Comparison of ENCODE assay signal across 8 mouse cellular contexts in genomic region chr9:52168686-52169270, GRCm38 (mm10). TPM values are rescaled to one million over a fixed set of nuclear protein-coding genes. Genes with fewer than 3 reads are reported as not detected.
A peak's percentile ranks its signal among the peaks of the same experiment; 100 is the strongest.
DNase-seq lines count a peak whose midpoint lies in the region; ATAC-seq and TF ChIP-seq lines count a peak whose summit lies in the region.

No protein-coding gene starts in this region.

- peaks cover 17% of the 10 kb centered on the region for H3K27me3 ChIP-seq in embryonic facial prominence, embryonic 12.5 days
- 0 out of 2 replicates have a peak, but pooled peaks cover 3% of the 10 kb centered on the region for H3K27me3 ChIP-seq in kidney, embryonic 14.5 days (ENCODE audit: control insufficient read depth, insufficient read depth, low read length)
- H3K27me3 ChIP-seq in liver, embryonic 11.5 days (replicated peaks; ENCODE audit: control insufficient read depth, insufficient read depth, low read length), result peaks cover 16% of the 10 kb centered on the region
- no peaks in the 10 kb centered on the region for H3K27me3 ChIP-seq in myocyte (ENCODE audit: control insufficient read depth, insufficient read depth, insufficient read length)

- no peaks in the 10 kb centered on the region for H3K4me1 ChIP-seq in embryonic facial prominence, embryonic 12.5 days
- H3K4me1 ChIP-seq in kidney, embryonic 14.5 days (ENCODE audit: control insufficient read depth, insufficient read depth, low read length), result peaks cover 12% of the 10 kb centered on the region; the same call in 1 of the 2 replicates
- peaks cover 12% of the 10 kb centered on the region for H3K4me1 ChIP-seq in liver, embryonic 11.5 days (replicated peaks; ENCODE audit: control insufficient read depth, insufficient read depth, low read length)

- peak overlapping the region; percentile 61 for H3K4me2 ChIP-seq in embryonic facial prominence, embryonic 12.5 days (replicated peaks)
- peak overlapping the region; percentile 59 for H3K4me2 ChIP-seq in kidney, embryonic 14.5 days (replicated peaks; ENCODE audit: low read depth, low read length)
- H3K4me2 ChIP-seq in liver, embryonic 11.5 days, result peak overlapping the region; percentile 93
- peak overlapping the region; percentile 62 for H3K4me2 ChIP-seq in myocyte (ENCODE audit: low read depth)

- ATAC-seq in embryonic facial prominence, embryonic 12.5 days (ENCODE audit: insufficient number of reproducible peaks, insufficient read depth, low FRiP score, low TSS enrichment), result peak; percentile 87
- ATAC-seq in kidney, embryonic 14.5 days (ENCODE audit: low FRiP score, low TSS enrichment), result peak; percentile 90
- peak; percentile 71 for ATAC-seq in liver, embryonic 11.5 days (replicated peaks; ENCODE audit: low FRiP score)

- no peaks in the 10 kb centered on the region for H3K36me3 ChIP-seq in embryonic facial prominence, embryonic 12.5 days
- H3K36me3 ChIP-seq in kidney, embryonic 14.5 days (ENCODE audit: control insufficient read depth, insufficient read depth, low read length), result no peaks in the 10 kb centered on the region
- H3K36me3 ChIP-seq in liver, embryonic 11.5 days (ENCODE audit: control insufficient read depth, insufficient read depth, low read length), result no peaks in the 10 kb centered on the region
- H3K36me3 ChIP-seq in myocyte (ENCODE audit: control insufficient read depth, insufficient read depth), result no peaks in the 10 kb centered on the region

- WGBS in embryonic facial prominence, embryonic 12.5 days, result under 1% methylated on average over 33 of the region's 34 CpGs
- WGBS in kidney, embryonic 14.5 days, result under 1% methylated on average over 21 of the region's 34 CpGs
- WGBS in liver, embryonic 11.5 days, result under 1% methylated on average over 28 of the region's 34 CpGs

- H3ac ChIP-seq in myocyte (ENCODE audit: control insufficient read depth, insufficient read length), result peak overlapping the region; percentile 91

- peak; percentile 61 for TF ChIP-seq POLR2A in myocyte (IDR thresholded peaks at IDR 0.05; ENCODE audit: insufficient read length, low read depth)

- peak overlapping the region; percentile 91 for H3K27ac ChIP-seq in embryonic facial prominence, embryonic 12.5 days
- H3K27ac ChIP-seq in kidney, embryonic 14.5 days (ENCODE audit: low read depth, low read length), result peak overlapping the region; percentile 85
- H3K27ac ChIP-seq in liver, embryonic 11.5 days (ENCODE audit: low read depth, low read length), result peak overlapping the region; percentile 66

- peaks cover 37% of the 10 kb centered on the region for H3K79me2 ChIP-seq in myocyte (ENCODE audit: control insufficient read depth, insufficient read depth)

- H3K9ac ChIP-seq in embryonic facial prominence, embryonic 12.5 days, result peak overlapping the region; percentile 94
- peak overlapping the region; percentile 87 for H3K9ac ChIP-seq in kidney, embryonic 14.5 days (ENCODE audit: low read depth, low read length)
- peak overlapping the region; percentile 85 for H3K9ac ChIP-seq in liver, embryonic 11.5 days (ENCODE audit: low read depth, low read length)

- H3K4me3 ChIP-seq in embryonic facial prominence, embryonic 12.5 days, result peak overlapping the region; percentile 88
- H3K4me3 ChIP-seq in kidney, embryonic 14.5 days (ENCODE audit: low read length), result peak overlapping the region; percentile 89
- peak overlapping the region; percentile 79 for H3K4me3 ChIP-seq in liver, embryonic 11.5 days (ENCODE audit: low read depth, low read length)
- H3K4me3 ChIP-seq in myocyte, result peak overlapping the region; percentile 56

- peak; percentile 75 for DNase-seq in 3T3-L1 (ENCODE audit: low read depth, low spot score)
- peak; percentile 79 for DNase-seq in adrenal gland, adult 8-10 months
- DNase-seq in heart, adult 9 months (ENCODE audit: low spot score in 2 of 2), result peak; percentile 83
- no peak for DNase-seq in liver, embryonic 11.5 days (ENCODE audit: low spot score)
- peak; percentile 67 for DNase-seq in telencephalon, adult 2 months (ENCODE audit: low read depth, low spot score)

- H3K9me3 ChIP-seq in embryonic facial prominence, embryonic 12.5 days, result no peaks in the 10 kb centered on the region
- H3K9me3 ChIP-seq in kidney, embryonic 14.5 days (ENCODE audit: control insufficient read depth, low read length), result no peaks in the 10 kb centered on the region
- no peaks in the 10 kb centered on the region for H3K9me3 ChIP-seq in liver, embryonic 11.5 days (ENCODE audit: control insufficient read depth, low read length)

TF ChIP-seq in myocyte, 11 proteins besides CTCF, POLR2A, EP300 and RAD21:
- peak in 1 of 3 experiments; percentile 53 for TF ChIP-seq MYOG (IDR thresholded peaks at IDR 0.05; ENCODE audit: control insufficient read depth in 1 of 3, insufficient read depth in 1 of 3, insufficient read length in 2 of 3, low read depth in 2 of 3)
- TF ChIP-seq POLR2AphosphoS2 (IDR thresholded peaks at IDR 0.05; ENCODE audit: insufficient read length, low read depth), result peak; percentile 36
- no peak for TF ChIP-seq USF1 (IDR thresholded peaks at IDR 0.05; ENCODE audit: low read depth)
- peak in 2 of 3 experiments; percentile 16 to 62 for TF ChIP-seq MYOD1 (IDR thresholded peaks at IDR 0.05; ENCODE audit: control insufficient read depth in 1 of 3, insufficient read length in 2 of 3, low read depth in 2 of 3)
- TF ChIP-seq CEBPB (IDR thresholded peaks at IDR 0.05; ENCODE audit: insufficient read depth, poor library complexity, severe bottlenecking), result no peak
- no peak for TF ChIP-seq TCF3 (IDR thresholded peaks at IDR 0.05; ENCODE audit: insufficient read length, low read depth)
- peak; percentile 10 for TF ChIP-seq TCF12 (IDR thresholded peaks at IDR 0.05; ENCODE audit: insufficient read depth, poor library complexity, severe bottlenecking)
- no peak for TF ChIP-seq SRF (IDR thresholded peaks at IDR 0.05; ENCODE audit: control insufficient read depth, insufficient read length, low read depth)
- no peak for TF ChIP-seq MAX (IDR thresholded peaks at IDR 0.05; ENCODE audit: low read depth)
- TF ChIP-seq E2F4 (IDR thresholded peaks at IDR 0.05; ENCODE audit: insufficient read depth), result no peak
- TF ChIP-seq REST (IDR thresholded peaks at IDR 0.05; ENCODE audit: insufficient read depth, insufficient read length), result no peak

RNA-seq across cellular contexts. Expression of gene Zc3h12c, which starts 0.4 kb away (rescaled TPM):
- total RNA-seq in adrenal gland, adult 8-10 months (2022), result 10 to 100 TPM; 19.2 to 28.1 (median 22.9) TPM
- polyA plus RNA-seq in embryonic facial prominence, embryonic 12.5 days (2016; fragmentation: Nextera tagmentation; extraction: Ambion mirVana), result 3.8 and 3.9 TPM in 2 replicates
- 5.4 and 5.5 TPM in 2 replicates for polyA plus RNA-seq in kidney, embryonic 14.5 days (2014; fragmentation: Nextera tagmentation; extraction: Ambion mirVana)
- polyA plus RNA-seq in liver, embryonic 11.5 days (2014; fragmentation: Nextera tagmentation; extraction: Ambion mirVana), result 1.6 and 1.7 TPM in 2 replicates
- polyA plus RNA-seq in myocyte (2012; fragmentation: generic; extraction: Trizol), result 1.2 TPM
